Mouse (Mus musculus) MEL (cell line): ENCODE data around the gene Bnipl. TPM values are rescaled to one million over a fixed set of nuclear protein-coding genes. Genes with fewer than 3 reads are reported as not detected.

Experiments
- DNase-seq: peaks from one replicate; pipeline ENCODE4 v3.0.0; 2011; ENCODE audit warnings: low read depth, low spot score
- H3K27ac ChIP-seq: 2 replicates; pipeline ENCODE4 v1.5.1; 2012; ENCODE audit warnings: low read depth, mild to moderate bottlenecking, control low read depth, low read length, moderate library complexity; ENCODE audit not compliant: control insufficient read depth
- H3K27me3 ChIP-seq, 2 experiments: fragments of 150-350 bp in 1 of 2; sonication (generic) in 1 of 2; 2 replicates each; pipeline ENCODE4 v1.6.1; 2012; ENCODE audit warnings: low read length in 2 of 2, mild to moderate bottlenecking in 2 of 2, improper control_type of control experiment in 1 of 2, moderate library complexity in 1 of 2; ENCODE audit not compliant: insufficient read depth in 2 of 2, control insufficient read depth in 1 of 2
- H3K36me3 ChIP-seq, 2 experiments: 2 replicates each; pipeline ENCODE4 v1.6.1; 2012 to 2014; ENCODE audit warnings: low read length in 2 of 2, improper control_type of control experiment in 1 of 2, inconsistent platforms in 1 of 2, mild to moderate bottlenecking in 1 of 2; ENCODE audit not compliant: insufficient read depth in 2 of 2, control insufficient read depth in 1 of 2
- H3K4me1 ChIP-seq, 2 experiments: fragments of 150-350 bp in 1 of 2; sonication (generic) in 1 of 2; 2 replicates each; pipeline ENCODE4 v1.6.1; 2012; ENCODE audit warnings: low read length in 2 of 2, improper control_type of control experiment in 1 of 2, mild to moderate bottlenecking in 1 of 2; ENCODE audit not compliant: insufficient read depth in 2 of 2, control insufficient read depth in 1 of 2
- H3K4me3 ChIP-seq, 2 experiments: fragments of 150-350 bp in 1 of 2; sonication (generic) in 1 of 2; 2 replicates each; pipeline ENCODE4 v1.5.1; 2012; ENCODE audit warnings: low read depth in 2 of 2, low read length in 2 of 2, mild to moderate bottlenecking in 2 of 2, moderate library complexity in 2 of 2, control low read depth in 1 of 2, improper control_type of control experiment in 1 of 2; ENCODE audit not compliant: control insufficient read depth in 1 of 2, insufficient read depth in 1 of 2
- H3K79me2 ChIP-seq: 2 replicates; pipeline ENCODE4 v1.6.1; 2012; ENCODE audit warnings: mild to moderate bottlenecking, low read length, moderate library complexity; ENCODE audit not compliant: control insufficient read depth, poor library complexity, insufficient read depth
- H3K9ac ChIP-seq: 2 replicates; pipeline ENCODE4 v1.6.1; 2012; ENCODE audit warnings: low read depth, mild to moderate bottlenecking, control low read depth, low read length, moderate library complexity; ENCODE audit not compliant: control insufficient read depth, poor library complexity, severe bottlenecking
- H3K9me3 ChIP-seq: fragments of 150-350 bp; sonication (generic); replicated peaks from 2 replicates; pipeline ENCODE4 v1.6.1; 2012; ENCODE audit warnings: mild to moderate bottlenecking, low read length, improper control_type of control experiment, moderate library complexity; ENCODE audit not compliant: insufficient read depth
- BHLHE40 ChIP-seq: IDR thresholded peaks from 2 replicates; pipeline ENCODE4 v1.6.1; 2012; ENCODE audit warnings: low read depth, mild to moderate bottlenecking, inconsistent platforms, low read length, improper control_type of control experiment, borderline replicate concordance
- CHD2 ChIP-seq: IDR thresholded peaks from 2 replicates; pipeline ENCODE4 v1.6.1; 2011; ENCODE audit warnings: low read length, improper control_type of control experiment
- CTCF ChIP-seq, 3 experiments: IDR thresholded peaks in 2 of 3; conservative IDR thresholded peaks in 1 of 3; 2 replicates each; pipeline ENCODE4 v1.5.1; 2011 to 2012; ENCODE audit warnings: low read length in 3 of 3, low read depth in 2 of 3, mild to moderate bottlenecking in 2 of 3, improper control_type of control experiment in 1 of 3, inconsistent platforms in 1 of 3, mixed read lengths in 1 of 3, moderate library complexity in 1 of 3; ENCODE audit not compliant: control insufficient read depth in 1 of 3, insufficient read depth in 1 of 3, poor library complexity in 1 of 3, severe bottlenecking in 1 of 3
- E2F4 ChIP-seq: IDR thresholded peaks from 2 replicates; pipeline ENCODE4 v1.6.1; 2011; ENCODE audit warnings: low read depth, low read length, improper control_type of control experiment, borderline replicate concordance
- EP300 ChIP-seq, 2 experiments: IDR thresholded peaks; 2 replicates each; pipeline ENCODE4 v1.6.1; 2011; ENCODE audit warnings: improper control_type of control experiment in 2 of 2, low read length in 2 of 2, low read depth in 1 of 2, mild to moderate bottlenecking in 1 of 2
- GABPA ChIP-seq: IDR thresholded peaks from 2 replicates; pipeline ENCODE4 v1.6.1; 2012; ENCODE audit warnings: low read depth, mild to moderate bottlenecking, inconsistent platforms, low read length, improper control_type of control experiment, moderate library complexity
- GATA1 ChIP-seq: IDR thresholded peaks from 2 replicates; pipeline ENCODE4 v1.6.1; 2011; ENCODE audit warnings: low read depth, low read length, improper control_type of control experiment
- HCFC1 ChIP-seq: IDR thresholded peaks from 2 replicates; pipeline ENCODE4 v1.6.1; 2012; ENCODE audit warnings: low read depth, mild to moderate bottlenecking, inconsistent platforms, low read length, improper control_type of control experiment, moderate library complexity
- MAFK ChIP-seq: IDR thresholded peaks from 2 replicates; pipeline ENCODE4 v1.6.1; 2011; ENCODE audit warnings: low read depth, mild to moderate bottlenecking, low read length, improper control_type of control experiment, borderline replicate concordance
- MAX ChIP-seq: IDR thresholded peaks from 2 replicates; pipeline ENCODE4 v1.6.1; 2011; ENCODE audit warnings: low read length, improper control_type of control experiment
- MEF2A ChIP-seq: IDR thresholded peaks from 2 replicates; pipeline ENCODE4 v1.6.1; 2014; ENCODE audit warnings: low read depth, mild to moderate bottlenecking, inconsistent platforms, low read length, improper control_type of control experiment; ENCODE audit not compliant: poor library complexity, insufficient replicate concordance, severe bottlenecking; ENCODE audit errors: extremely low read depth
- MXI1 ChIP-seq: IDR thresholded peaks from 2 replicates; pipeline ENCODE4 v1.6.1; 2011; ENCODE audit warnings: mild to moderate bottlenecking, low read depth, low read length, improper control_type of control experiment
- MYB ChIP-seq: IDR thresholded peaks from 2 replicates; pipeline ENCODE4 v1.6.1; 2011; ENCODE audit warnings: mild to moderate bottlenecking, low read depth, low read length, improper control_type of control experiment
- MYC ChIP-seq: IDR thresholded peaks from 2 replicates; pipeline ENCODE4 v1.6.1; 2011; ENCODE audit warnings: low read depth, mild to moderate bottlenecking, low read length, improper control_type of control experiment, moderate library complexity
- NELFE ChIP-seq: IDR thresholded peaks from 2 replicates; pipeline ENCODE4 v1.6.1; 2011; ENCODE audit warnings: low read depth, low read length, improper control_type of control experiment
- NRF1 ChIP-seq: IDR thresholded peaks from 2 replicates; pipeline ENCODE4 v1.6.1; 2014; ENCODE audit warnings: low read depth, mild to moderate bottlenecking, inconsistent platforms, low read length, improper control_type of control experiment, moderate library complexity; ENCODE audit not compliant: poor library complexity, insufficient read depth, severe bottlenecking
- POLR2AphosphoS2 ChIP-seq: IDR thresholded peaks from 2 replicates; pipeline ENCODE4 v1.6.1; 2011; ENCODE audit warnings: low read length, improper control_type of control experiment
- POLR2AphosphoS5 ChIP-seq: IDR thresholded peaks from 2 replicates; pipeline ENCODE4 v1.6.1; 2012; ENCODE audit warnings: low read depth, borderline replicate concordance, mild to moderate bottlenecking, inconsistent platforms, low read length, moderate library complexity, mixed read lengths
- RAD21 ChIP-seq: IDR thresholded peaks from 2 replicates; pipeline ENCODE4 v1.6.1; 2011; ENCODE audit warnings: mild to moderate bottlenecking, low read depth, low read length, improper control_type of control experiment
- RCOR1 ChIP-seq: IDR thresholded peaks from 2 replicates; pipeline ENCODE4 v1.6.1; 2012; ENCODE audit warnings: low read depth, mild to moderate bottlenecking, inconsistent platforms, low read length, improper control_type of control experiment
- TAL1 ChIP-seq: IDR thresholded peaks from 2 replicates; pipeline ENCODE4 v1.6.1; 2012; ENCODE audit warnings: mild to moderate bottlenecking, inconsistent platforms, low read length, moderate library complexity, mixed read lengths
- TBP ChIP-seq: IDR thresholded peaks from 2 replicates; pipeline ENCODE4 v1.8.0; 2011; ENCODE audit warnings: low read depth, low read length, improper control_type of control experiment
- TCF12 ChIP-seq: IDR thresholded peaks from 2 replicates; pipeline ENCODE4 v1.6.1; 2014; ENCODE audit warnings: low read depth, mild to moderate bottlenecking, inconsistent platforms, low read length, improper control_type of control experiment, moderate library complexity
- ZMIZ1 ChIP-seq: IDR thresholded peaks from 2 replicates; pipeline ENCODE4 v1.6.1; 2012; ENCODE audit warnings: low read depth, mild to moderate bottlenecking, inconsistent platforms, low read length, improper control_type of control experiment, moderate library complexity
- polyA plus RNA-seq, 2 experiments: library from polyadenylated mRNA; stranded (reverse) in 1 of 2; unstranded in 1 of 2; fragments of >175 nt in 1 of 2; fragments of >200 nt in 1 of 2; gene quantifications; 2 replicates each; pipeline versions ENCODE4 v1.2.1 to v1.2.4; 2012; ENCODE audit warnings: low replicate concordance in 2 of 2, low read depth in 1 of 2; ENCODE audit not compliant: insufficient read length in 2 of 2, insufficient read depth in 1 of 2, missing spikeins in 1 of 2
- total RNA-seq: library from RNA; depleted of rRNA; stranded (reverse); fragments of 300-350 nt; gene quantifications from 2 replicates; pipeline ENCODE4 v1.2.3, GENCODE M21; 2012

Gene Bnipl
- total and polyA plus RNA-seq, 3 experiments: 0.19 to 0.43 TPM; not detected in 1

- H3K27me3 ChIP-seq: no peaks in the 10 kb centered on the region
- peaks cover 28 to 54% of the 10 kb centered on the region in 2 experiments for H3K4me1 ChIP-seq
- peak overlapping the region; percentile 89 for H3K27ac ChIP-seq
- TF ChIP-seq BHLHE40 (no peak), RAD21 (no peak), MYC (no peak), MXI1 (no peak), ZMIZ1 (no peak), MEF2A (no peak), E2F4 (no peak), CHD2 (no peak), RCOR1 (no peak), POLR2AphosphoS2 (no peak), NRF1 (no peak), EP300 (IDR thresholded peaks at IDR 0.05; ENCODE audit: low read depth in 1 of 2, low read length in 2 of 2) (no peak), TCF12 (no peak), POLR2AphosphoS5 (peak; percentile 14; the same call in 1 of the 2 replicates), MAX (no peak), CTCF (IDR thresholded peaks at IDR 0.05 in 2 of 3, conservative IDR thresholded peaks at IDR 0.05 in 1 of 3; ENCODE audit: control insufficient read depth in 1 of 3, insufficient read depth in 1 of 3, low read depth in 2 of 3, low read length in 3 of 3, poor library complexity in 1 of 3, severe bottlenecking in 1 of 3) (no peak), TAL1 (no peak; the same call in 1 of the 2 replicates), MAFK (no peak), MYB (no peak), NELFE (no peak), GABPA (no peak), GATA1 (peak; percentile 0; the same call in 1 of the 2 replicates), TBP (peak; percentile 96), HCFC1 (no peak)
- H3K9me3 ChIP-seq: no peaks in the 10 kb centered on the region
- peak overlapping the region; percentile 80 for H3K9ac ChIP-seq
- peak; percentile 92 for DNase-seq
- peak overlapping the region; percentile 77 to 86 for H3K4me3 ChIP-seq
- peaks cover 0 to 53% of the 10 kb centered on the region in 2 experiments; a peak in 3 of 4 replicates for H3K36me3 ChIP-seq
- peaks cover 47% of the 10 kb centered on the region for H3K79me2 ChIP-seq
Measured at GRCm38 (mm10) chr3:95282381-95282864, 31.4 kb upstream of the Bnipl start.
